Mouse (Mus musculus): Measurements from ENCODE around the gene Chst11. TPM values are rescaled to one million over a fixed set of nuclear protein-coding genes. Genes with fewer than 3 reads are reported as not detected.

Gene Chst11
- polyA plus RNA-seq, 1 experiment: 25.0 TPM

GRCm38 (mm10) chr10:82966672-82967071 lies 18.6 kb upstream of the Chst11 start:
- TF ChIP-seq POLR2A (IDR thresholded peaks at IDR 0.05; ENCODE audit: extremely low read depth, insufficient read depth, low read length): no peak
- TF ChIP-seq CTCF (IDR thresholded peaks at IDR 0.05; ENCODE audit: extremely low read depth, insufficient read depth, low read length): no peak
- Histone ChIP-seq H3K4me1 (ENCODE audit: control insufficient read depth, insufficient read depth, low read length) (no peaks in the 10 kb centered on the region), H3K27ac (ENCODE audit: insufficient read depth, low read length) (no peak overlapping the region), H3K4me3 (ENCODE audit: insufficient read depth, low read length) (no peak overlapping the region)

- no peak for TF ChIP-seq CTCF (IDR thresholded peaks at IDR 0.05; ENCODE audit: extremely low read depth, insufficient read depth, low read length)
- TF ChIP-seq POLR2A (IDR thresholded peaks at IDR 0.05; ENCODE audit: extremely low read depth, insufficient read depth, low read length): no peak
- Histone ChIP-seq H3K27ac (ENCODE audit: insufficient read depth, low read length) (no peak overlapping the region), H3K4me3 (ENCODE audit: insufficient read depth, low read length) (no peak overlapping the region), H3K4me1 (ENCODE audit: control insufficient read depth, insufficient read depth, low read length) (no peaks in the 10 kb centered on the region)
Measured at GRCm38 (mm10) chr10:82969612-82970011, 15.7 kb upstream of the Chst11 start.

- no peaks in the 10 kb centered on the region for H3K4me1 ChIP-seq (ENCODE audit: control insufficient read depth, insufficient read depth, low read length)
- no peak overlapping the region for H3K27ac ChIP-seq (ENCODE audit: insufficient read depth, low read length)
- H3K4me3 ChIP-seq (ENCODE audit: insufficient read depth, low read length): no peak overlapping the region
- TF ChIP-seq CTCF (IDR thresholded peaks at IDR 0.05; ENCODE audit: extremely low read depth, insufficient read depth, low read length) (no peak), POLR2A (IDR thresholded peaks at IDR 0.05; ENCODE audit: extremely low read depth, insufficient read depth, low read length) (no peak)
Measured at GRCm38 (mm10) chr10:82971549-82971948, 13.7 kb upstream of the Chst11 start.

- H3K27ac ChIP-seq (ENCODE audit: insufficient read depth, low read length): no peak overlapping the region
- H3K4me3 ChIP-seq (ENCODE audit: insufficient read depth, low read length): no peak overlapping the region
- H3K4me1 ChIP-seq (ENCODE audit: control insufficient read depth, insufficient read depth, low read length): no peaks in the 10 kb centered on the region
- TF ChIP-seq CTCF (IDR thresholded peaks at IDR 0.05; ENCODE audit: extremely low read depth, insufficient read depth, low read length): no peak
Measured at GRCm38 (mm10) chr10:82974201-82974600, 11.1 kb upstream of the Chst11 start.

GRCm38 (mm10) chr10:82974627-82975177 lies 10.6 kb upstream of the Chst11 start:
- no peak overlapping the region for H3K4me3 ChIP-seq (ENCODE audit: insufficient read depth, low read length)
- no peaks in the 10 kb centered on the region for H3K4me1 ChIP-seq (ENCODE audit: control insufficient read depth, insufficient read depth, low read length)
- no peak overlapping the region for H3K27ac ChIP-seq (ENCODE audit: insufficient read depth, low read length)
- TF ChIP-seq POLR2A (IDR thresholded peaks at IDR 0.05; ENCODE audit: extremely low read depth, insufficient read depth, low read length): no peak
- no peak for TF ChIP-seq CTCF (IDR thresholded peaks at IDR 0.05; ENCODE audit: extremely low read depth, insufficient read depth, low read length)

GRCm38 (mm10) chr10:82975806-82976205 lies 9.5 kb upstream of the Chst11 start:
- Histone ChIP-seq H3K4me3 (ENCODE audit: insufficient read depth, low read length) (no peak overlapping the region), H3K4me1 (ENCODE audit: control insufficient read depth, insufficient read depth, low read length) (no peaks in the 10 kb centered on the region), H3K27ac (ENCODE audit: insufficient read depth, low read length) (no peak overlapping the region)
- no peak for TF ChIP-seq POLR2A (IDR thresholded peaks at IDR 0.05; ENCODE audit: extremely low read depth, insufficient read depth, low read length)
- no peak for TF ChIP-seq CTCF (IDR thresholded peaks at IDR 0.05; ENCODE audit: extremely low read depth, insufficient read depth, low read length)

GRCm38 (mm10) chr10:82982286-82982685 lies 3.0 kb upstream of the Chst11 start:
- no peak overlapping the region for H3K4me3 ChIP-seq (ENCODE audit: insufficient read depth, low read length)
- H3K27ac ChIP-seq (ENCODE audit: insufficient read depth, low read length): no peak overlapping the region
- TF ChIP-seq POLR2A (IDR thresholded peaks at IDR 0.05; ENCODE audit: extremely low read depth, insufficient read depth, low read length) (no peak), CTCF (IDR thresholded peaks at IDR 0.05; ENCODE audit: extremely low read depth, insufficient read depth, low read length) (no peak)
- H3K4me1 ChIP-seq (ENCODE audit: control insufficient read depth, insufficient read depth, low read length): no peaks in the 10 kb centered on the region

GRCm38 (mm10) chr10:82985700-82986131 lies 418 bp downstream of the Chst11 start:
- Histone ChIP-seq H3K4me3 (ENCODE audit: insufficient read depth, low read length) (peak overlapping the region; percentile 54), H3K4me1 (ENCODE audit: control insufficient read depth, insufficient read depth, low read length) (peaks cover 2% of the 10 kb centered on the region; the same call in 1 of the 2 replicates), H3K27ac (ENCODE audit: insufficient read depth, low read length) (peak overlapping the region; percentile 66; the same call in 1 of the 2 replicates)
- TF ChIP-seq CTCF (IDR thresholded peaks at IDR 0.05; ENCODE audit: extremely low read depth, insufficient read depth, low read length) (peak; percentile 21; the same call in 1 of the 2 replicates), POLR2A (IDR thresholded peaks at IDR 0.05; ENCODE audit: extremely low read depth, insufficient read depth, low read length) (no peak)

GRCm38 (mm10) chr10:82986251-82986992 lies 1.1 kb downstream of the Chst11 start:
- Histone ChIP-seq H3K4me3 (ENCODE audit: insufficient read depth, low read length) (peak overlapping the region; percentile 54), H3K27ac (ENCODE audit: insufficient read depth, low read length) (no peak overlapping the region), H3K4me1 (ENCODE audit: control insufficient read depth, insufficient read depth, low read length) (peaks cover 2% of the 10 kb centered on the region; the same call in 1 of the 2 replicates)
- no peak for TF ChIP-seq POLR2A (IDR thresholded peaks at IDR 0.05; ENCODE audit: extremely low read depth, insufficient read depth, low read length)
- TF ChIP-seq CTCF (IDR thresholded peaks at IDR 0.05; ENCODE audit: extremely low read depth, insufficient read depth, low read length): no peak

- Histone ChIP-seq H3K27ac (ENCODE audit: insufficient read depth, low read length) (no peak overlapping the region), H3K4me3 (ENCODE audit: insufficient read depth, low read length) (peak overlapping the region; percentile 54), H3K4me1 (ENCODE audit: control insufficient read depth, insufficient read depth, low read length) (peaks cover 2% of the 10 kb centered on the region; the same call in 1 of the 2 replicates)
- TF ChIP-seq POLR2A (IDR thresholded peaks at IDR 0.05; ENCODE audit: extremely low read depth, insufficient read depth, low read length) (no peak), CTCF (IDR thresholded peaks at IDR 0.05; ENCODE audit: extremely low read depth, insufficient read depth, low read length) (no peak)
Measured at GRCm38 (mm10) chr10:82986993-82987349, 1.7 kb downstream of the Chst11 start.
